Mouse (Mus musculus) thymus, adult 2 months (tissue): Measurements from ENCODE around the gene Pik3ap1. TPM values are rescaled to one million over a fixed set of nuclear protein-coding genes. Genes with fewer than 3 reads are reported as not detected.
A peak's percentile ranks its signal among the peaks of the same experiment; 100 is the strongest.

ENCODE experiments used
- DNase-seq: peaks from one replicate; pipeline ENCODE4 v3.0.0; 2021
- H3K27ac ChIP-seq: fragments of 200-500 bp; 2 replicates; pipeline ENCODE4 v1.5.1; 2012; ENCODE audit warnings: low read length, control low read depth; ENCODE audit not compliant: control insufficient read depth, insufficient read depth
- H3K27me3 ChIP-seq: fragments of 200-500 bp; 2 replicates; pipeline ENCODE4 v1.6.1; 2012; ENCODE audit warnings: mild to moderate bottlenecking, low read length, moderate library complexity, mixed read lengths; ENCODE audit not compliant: control insufficient read depth, insufficient read depth
- H3K36me3 ChIP-seq: fragments of 200-500 bp; 2 replicates; pipeline ENCODE4 v1.6.1; 2012; ENCODE audit warnings: mild to moderate bottlenecking, low read length, moderate library complexity; ENCODE audit not compliant: control insufficient read depth, insufficient read depth
- H3K4me1 ChIP-seq: fragments of 200-500 bp; replicated peaks from 2 replicates; pipeline ENCODE4 v1.6.1; 2012; ENCODE audit warnings: low read length; ENCODE audit not compliant: control insufficient read depth, insufficient read depth
- H3K4me3 ChIP-seq: fragments of 200-500 bp; 2 replicates; pipeline ENCODE4 v1.5.1; 2012; ENCODE audit warnings: mild to moderate bottlenecking, low read length, control low read depth, moderate library complexity; ENCODE audit not compliant: control insufficient read depth, insufficient read depth
- CTCF ChIP-seq: fragments of 200-500 bp; IDR thresholded peaks from 2 replicates; pipeline ENCODE4 v1.5.1; 2012; ENCODE audit warnings: mild to moderate bottlenecking, control low read depth, low read length, moderate library complexity, borderline replicate concordance; ENCODE audit not compliant: control insufficient read depth, poor library complexity, insufficient read depth; ENCODE audit errors: extremely low read depth
- POLR2A ChIP-seq: fragments of 200-500 bp; IDR thresholded peaks from 2 replicates; pipeline ENCODE4 v1.6.1; 2012; ENCODE audit warnings: mild to moderate bottlenecking, low read length, control low read depth, moderate library complexity; ENCODE audit not compliant: control insufficient read depth, poor library complexity, insufficient read depth; ENCODE audit errors: extremely low read depth
- WGBS: fragments of 180-500 bp; shearing (Covaris S2); methylation state at CpG from one replicate; pipeline ENCODE4 v1.1.7; 2018; 5-methylcytosine and 5-hydroxymethylcytosine counted together
- polyA plus RNA-seq: library from polyadenylated mRNA; depleted of rRNA; stranded (reverse); fragments of >200 nt; gene quantifications from 2 replicates; pipeline ENCODE4 v1.2.3, GENCODE M21; 2012

The Pik3ap1 gene
- polyA plus RNA-seq, 1 experiment: 10.0 TPM

GRCm38 (mm10) chr19:41354287-41354951 lies 30.5 kb downstream of the Pik3ap1 start:
- Histone ChIP-seq H3K36me3 (no peaks in the 10 kb centered on the region), H3K27me3 (no peaks in the 10 kb centered on the region), H3K4me3 (no peak overlapping the region), H3K4me1 (peaks cover 6% of the 10 kb centered on the region), H3K27ac (no peak overlapping the region)
- TF ChIP-seq CTCF: no peak
- TF ChIP-seq POLR2A: no peak
- 6% methylated on average over 17 of the region's 17 CpGs for WGBS
- DNase-seq: peak; percentile 73

- WGBS: 81% methylated on average over 3 of the region's 3 CpGs
- Histone ChIP-seq H3K4me3 (no peak overlapping the region), H3K36me3 (no peaks in the 10 kb centered on the region), H3K27ac (no peak overlapping the region), H3K27me3 (peaks cover 2% of the 10 kb centered on the region; the same call in 1 of the 2 replicates), H3K4me1 (peaks cover 17% of the 10 kb centered on the region)
- DNase-seq: no peak
- TF ChIP-seq CTCF (no peak), POLR2A (no peak)
These were observed 35.3 kb downstream of the Pik3ap1 start for GRCm38 (mm10) chr19:41349624-41350023.

GRCm38 (mm10) chr19:41348161-41348560 lies 36.7 kb downstream of the Pik3ap1 start:
- peaks cover 18% of the 10 kb centered on the region for H3K4me1 ChIP-seq
- H3K4me3 ChIP-seq: no peak overlapping the region
- TF ChIP-seq POLR2A: no peak
- no peak for TF ChIP-seq CTCF
- no peaks in the 10 kb centered on the region for H3K36me3 ChIP-seq
- no peak for DNase-seq
- H3K27ac ChIP-seq: no peak overlapping the region
- WGBS: 95% methylated on average over 3 of the region's 3 CpGs
- H3K27me3 ChIP-seq: peaks cover 2% of the 10 kb centered on the region; the same call in 1 of the 2 replicates

GRCm38 (mm10) chr19:41347326-41347725 lies 37.6 kb downstream of the Pik3ap1 start:
- no peak overlapping the region for H3K4me3 ChIP-seq
- no peak for DNase-seq
- TF ChIP-seq CTCF: no peak
- TF ChIP-seq POLR2A: no peak
- H3K36me3 ChIP-seq: no peaks in the 10 kb centered on the region
- 95% methylated on average over 4 of the region's 4 CpGs for WGBS
- H3K4me1 ChIP-seq: peaks cover 18% of the 10 kb centered on the region
- peaks cover 2% of the 10 kb centered on the region; the same call in 1 of the 2 replicates for H3K27me3 ChIP-seq
- H3K27ac ChIP-seq: no peak overlapping the region

GRCm38 (mm10) chr19:41346099-41346850 lies 38.6 kb downstream of the Pik3ap1 start:
- 90% methylated on average over 11 of the region's 11 CpGs for WGBS
- Histone ChIP-seq H3K27me3 (peaks cover 2% of the 10 kb centered on the region; the same call in 1 of the 2 replicates), H3K4me3 (no peak overlapping the region), H3K27ac (no peak overlapping the region), H3K36me3 (no peaks in the 10 kb centered on the region), H3K4me1 (peaks cover 18% of the 10 kb centered on the region)
- no peak for DNase-seq
- no peak for TF ChIP-seq POLR2A
- TF ChIP-seq CTCF: no peak

- Histone ChIP-seq H3K4me3 (peak overlapping the region; percentile 13; the same call in 1 of the 2 replicates), H3K36me3 (no peaks in the 10 kb centered on the region), H3K27me3 (peaks cover 2% of the 10 kb centered on the region; the same call in 1 of the 2 replicates), H3K4me1 (peaks cover 18% of the 10 kb centered on the region), H3K27ac (no peak overlapping the region; the same call in 1 of the 2 replicates)
- 7% methylated on average over 11 of the region's 11 CpGs for WGBS
- TF ChIP-seq CTCF: no peak
- TF ChIP-seq POLR2A: no peak
- peak; percentile 46 for DNase-seq
These were observed 39.7 kb downstream of the Pik3ap1 start for GRCm38 (mm10) chr19:41345028-41345741.
